Comparison of ENCODE assay signal across 8 mouse cellular contexts in the genomic region with DNA sequence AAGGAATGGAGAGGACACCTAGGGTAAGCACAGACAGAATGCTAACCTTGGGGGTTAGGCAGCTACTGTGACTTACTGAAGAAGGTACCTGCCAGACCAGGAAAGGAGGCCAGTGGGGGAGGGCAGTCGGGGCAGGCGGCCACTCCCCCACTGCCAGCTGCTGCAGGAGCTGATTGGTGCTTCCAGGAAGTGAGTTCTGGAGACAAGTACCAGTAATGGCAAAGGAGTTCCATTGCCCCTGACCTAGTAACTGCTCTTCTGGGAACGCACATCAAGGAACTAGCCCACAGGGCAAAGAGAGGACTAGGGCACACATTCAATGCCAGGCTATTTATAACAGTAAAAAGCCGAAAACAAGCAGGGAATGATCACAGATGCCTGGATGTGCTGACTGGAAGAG. TPM values are rescaled to one million over a fixed set of nuclear protein-coding genes. Genes with fewer than 3 reads are reported as not detected.
DNase-seq lines count a peak whose midpoint lies in the region; ATAC-seq and TF ChIP-seq lines count a peak whose summit lies in the region.

No protein-coding gene starts in this region.

- H3K4me2 ChIP-seq in hindbrain, postnatal 0 days (ENCODE audit: low read depth, low read length): 0 out of 2 replicates have a peak overlapping the region, but pooled peaks have one; percentile 13
- H3K4me2 ChIP-seq in midbrain, embryonic 14.5 days (ENCODE audit: low read length): peak overlapping the region; percentile 2; the same call in 1 of the 2 replicates

- peak; percentile 58 to 84 for DNase-seq in adrenal gland, adult (ENCODE audit: inconsistent age in 2 of 2, low spot score in 1 of 2)
- no peak for DNase-seq in adrenal gland, adult 18-20 months (ENCODE audit: low spot score in 2 of 2)
- peak; percentile 47 for DNase-seq in ovary, adult 18-20 months (ENCODE audit: low spot score)
- DNase-seq in ovary, postnatal 10 days (ENCODE audit: low spot score): no peak
- DNase-seq in hindbrain, postnatal 0 days (ENCODE audit: low spot score): no peak
- no peak for DNase-seq in midbrain, embryonic 14.5 days
- no peak for DNase-seq in urinary bladder, adult 2 months (ENCODE audit: low spot score)

- H3K27ac ChIP-seq in hindbrain, postnatal 0 days: peak overlapping the region; percentile 20; the same call in 1 of the 2 replicates
- H3K27ac ChIP-seq in midbrain, embryonic 14.5 days (replicated peaks; ENCODE audit: low read depth, low read length): no peak overlapping the region

- WGBS in hindbrain, postnatal 0 days: 68% methylated on average over 4 of the region's 4 CpGs
- 77% methylated on average over 4 of the region's 4 CpGs for WGBS in midbrain, embryonic 14.5 days

- H3K9me3 ChIP-seq in hindbrain, postnatal 0 days (ENCODE audit: low read length): no peaks in the 10 kb centered on the region
- H3K9me3 ChIP-seq in midbrain, embryonic 14.5 days (ENCODE audit: control insufficient read depth, low read length): no peaks in the 10 kb centered on the region

- H3K27me3 ChIP-seq in hindbrain, postnatal 0 days (ENCODE audit: insufficient read depth, low read length): no peaks in the 10 kb centered on the region
- no peaks in the 10 kb centered on the region for H3K27me3 ChIP-seq in midbrain, embryonic 14.5 days (ENCODE audit: control insufficient read depth, insufficient read depth, low read length)

- peak overlapping the region; percentile 4; the same call in 1 of the 2 replicates for H3K9ac ChIP-seq in hindbrain, postnatal 0 days (replicated peaks; ENCODE audit: low read length)
- no peak overlapping the region; the same call in 1 of the 2 replicates for H3K9ac ChIP-seq in midbrain, embryonic 14.5 days (replicated peaks; ENCODE audit: low read length)

- H3K36me3 ChIP-seq in hindbrain, postnatal 0 days (ENCODE audit: insufficient read depth, low read length): no peaks in the 10 kb centered on the region
- no peaks in the 10 kb centered on the region; the same call in 1 of the 2 replicates for H3K36me3 ChIP-seq in midbrain, embryonic 14.5 days (ENCODE audit: control insufficient read depth, insufficient read depth, low read length)

- peaks cover 39% of the 10 kb centered on the region for H3K4me1 ChIP-seq in hindbrain, postnatal 0 days (ENCODE audit: insufficient read depth, low read length)
- peaks cover 44% of the 10 kb centered on the region for H3K4me1 ChIP-seq in midbrain, embryonic 14.5 days (ENCODE audit: control insufficient read depth, insufficient read depth, low read length)

- TF ChIP-seq CTCF in hindbrain, postnatal 0 days (IDR thresholded peaks at IDR 0.05; ENCODE audit: low read depth): no peak

- no peak overlapping the region for H3K4me3 ChIP-seq in hindbrain, postnatal 0 days (ENCODE audit: low read length)
- H3K4me3 ChIP-seq in midbrain, embryonic 14.5 days (replicated peaks; ENCODE audit: low read depth, low read length): no peak overlapping the region

- no peak for ATAC-seq in hindbrain, postnatal 0 days
- no peak for ATAC-seq in midbrain, embryonic 14.5 days (ENCODE audit: low FRiP score, low TSS enrichment)
- ATAC-seq in granulocyte monocyte progenitor cell, adult 5-6 weeks (replicated peaks; ENCODE audit: poor library complexity, severe bottlenecking): no peak

RNA-seq across cellular contexts. Expression of gene Rab11b, which starts 3.1 kb away (rescaled TPM):
- 100 to 1,000 TPM; 208 to 255 TPM for total RNA-seq in adrenal gland, adult 18-20 months (2021)
- total RNA-seq in hindbrain, postnatal 0 days (2014; rRNA removed): 123 and 163 TPM in 2 replicates
- 546 and 583 TPM in 2 replicates for polyA plus RNA-seq in hindbrain, postnatal 0 days (2015; fragmentation: Nextera tagmentation; extraction: Ambion mirVana)
- 417 and 541 TPM in 2 replicates for polyA plus RNA-seq in midbrain, embryonic 14.5 days (2014; fragmentation: Nextera tagmentation; extraction: Ambion mirVana)
- total RNA-seq in granulocyte monocyte progenitor cell, adult 5-6 weeks (2014; fragmentation: Nextera tagmentation): 66.7 and 83.4 TPM in 2 replicates
- 37.9 and 46.4 TPM in 2 replicates for total RNA-seq in granulocyte monocyte progenitor cell, adult 5-6 weeks (2017)
- 238 and 246 TPM in 2 replicates for polyA plus RNA-seq in urinary bladder, adult 2 months (2012; rRNA removed)

RNA-seq across cellular contexts. Expression of gene Angptl4, which starts 24.4 kb away (rescaled TPM):
- total RNA-seq in adrenal gland, adult 18-20 months (2021): 100 to 1,000 TPM in 1 of 2 experiments, 10 to 100 TPM in 1; 47.8 to 111 TPM
- total RNA-seq in hindbrain, postnatal 0 days (2014; rRNA removed): 24.0 and 24.7 TPM in 2 replicates
- polyA plus RNA-seq in hindbrain, postnatal 0 days (2015; fragmentation: Nextera tagmentation; extraction: Ambion mirVana): 31.9 and 37.5 TPM in 2 replicates
- polyA plus RNA-seq in midbrain, embryonic 14.5 days (2014; fragmentation: Nextera tagmentation; extraction: Ambion mirVana): 8.0 and 18.4 TPM in 2 replicates
- 13.2 and 22.6 TPM in 2 replicates for total RNA-seq in granulocyte monocyte progenitor cell, adult 5-6 weeks (2014; fragmentation: Nextera tagmentation)
- 10.3 and 11.1 TPM in 2 replicates for total RNA-seq in granulocyte monocyte progenitor cell, adult 5-6 weeks (2017)
- 7.7 and 11.3 TPM in 2 replicates for polyA plus RNA-seq in urinary bladder, adult 2 months (2012; rRNA removed)

RNA-seq across cellular contexts. Expression of gene March2, which starts 38.8 kb away (rescaled TPM):
- 100 to 1,000 TPM; 122 to 124 TPM for total RNA-seq in adrenal gland, adult 18-20 months (2021)
- 118 and 137 TPM in 2 replicates for total RNA-seq in hindbrain, postnatal 0 days (2014; rRNA removed)
- polyA plus RNA-seq in hindbrain, postnatal 0 days (2015; fragmentation: Nextera tagmentation; extraction: Ambion mirVana): 73.8 and 77.1 TPM in 2 replicates
- 45.2 and 62.6 TPM in 2 replicates for polyA plus RNA-seq in midbrain, embryonic 14.5 days (2014; fragmentation: Nextera tagmentation; extraction: Ambion mirVana)
- total RNA-seq in granulocyte monocyte progenitor cell, adult 5-6 weeks (2014; fragmentation: Nextera tagmentation): 29.5 and 41.2 TPM in 2 replicates
- total RNA-seq in granulocyte monocyte progenitor cell, adult 5-6 weeks (2017): 20.0 and 22.4 TPM in 2 replicates
- 106 and 118 TPM in 2 replicates for polyA plus RNA-seq in urinary bladder, adult 2 months (2012; rRNA removed)

RNA-seq across cellular contexts. Expression of gene Kank3, which starts 53.1 kb away (rescaled TPM):
- 10 to 100 TPM; 66.2 to 93.4 TPM for total RNA-seq in adrenal gland, adult 18-20 months (2021)
- 33.5 and 57.2 TPM in 2 replicates for total RNA-seq in hindbrain, postnatal 0 days (2014; rRNA removed)
- 44.1 and 47.9 TPM in 2 replicates for polyA plus RNA-seq in hindbrain, postnatal 0 days (2015; fragmentation: Nextera tagmentation; extraction: Ambion mirVana)
- polyA plus RNA-seq in midbrain, embryonic 14.5 days (2014; fragmentation: Nextera tagmentation; extraction: Ambion mirVana): 39.5 and 45.8 TPM in 2 replicates
- total RNA-seq in granulocyte monocyte progenitor cell, adult 5-6 weeks (2014; fragmentation: Nextera tagmentation): 17.5 and 21.0 TPM in 2 replicates
- total RNA-seq in granulocyte monocyte progenitor cell, adult 5-6 weeks (2017): 5.3 and 5.5 TPM in 2 replicates
- polyA plus RNA-seq in urinary bladder, adult 2 months (2012; rRNA removed): 65.6 and 79.0 TPM in 2 replicates

Comparison
In these comparisons a context has a peak if more than half of its experiments do, and no peak if none do; other contexts are left out.
1. DNase-seq: peak in adrenal gland, adult (2 of 2) and ovary, adult 18-20 months (single experiment); none in adrenal gland, adult 18-20 months (0 of 2), ovary, postnatal 10 days (single experiment), hindbrain, postnatal 0 days (single experiment), midbrain, embryonic 14.5 days (single experiment) and urinary bladder, adult 2 months (single experiment).